Mouse (Mus musculus): Measurements from ENCODE around the gene Ugt1a9. TPM values are rescaled to one million over a fixed set of nuclear protein-coding genes. Genes with fewer than 3 reads are reported as not detected.
"Not testable (repeated sequence)": the region's sequence is repeated elsewhere in the genome, so short reads cannot be mapped to it uniquely, and the experiment has no call there.

Ugt1a9 gene
- polyA plus RNA-seq, 1 experiment from 2014 or later: 9.3 TPM

- DNase-seq (ENCODE audit: low spot score) (no peak), ATAC-seq (replicated peaks; ENCODE audit: low FRiP score, low read depth) (no peak)
- H3K4me1 ChIP-seq (replicated peaks; ENCODE audit: insufficient read depth, low read length): no peaks in the 10 kb centered on the region
- no peak overlapping the region for H3K9ac ChIP-seq (ENCODE audit: low read depth, low read length)
- 51% methylated on average over 1 of the region's 1 CpGs for whole genome bisulfite sequencing
- H3K27me3 ChIP-seq (ENCODE audit: insufficient read depth, low read length): no peaks in the 10 kb centered on the region
- H3K9me3 ChIP-seq (replicated peaks; ENCODE audit: low read length): peaks cover 7% of the 10 kb centered on the region; the same call in 1 of the 2 replicates
- no peaks in the 10 kb centered on the region for H3K36me3 ChIP-seq (ENCODE audit: insufficient read depth, low read length)
- no peak overlapping the region for H3K4me3 ChIP-seq (replicated peaks; ENCODE audit: low read depth, low read length)
- no peak for TF ChIP-seq CTCF (IDR thresholded peaks at IDR 0.05; ENCODE audit: low read depth)
- no peak overlapping the region for H3K4me2 ChIP-seq (ENCODE audit: low read length)
- no peak overlapping the region for H3K27ac ChIP-seq
Observed at GRCm38 (mm10) chr1:88223591-88223990, 153.0 kb downstream of the Ugt1a9 start.

- WGBS: 68% methylated on average over 2 of the region's 2 CpGs
- H3K27me3 ChIP-seq (ENCODE audit: insufficient read depth, low read length): no peaks in the 10 kb centered on the region
- H3K4me1 ChIP-seq (replicated peaks; ENCODE audit: insufficient read depth, low read length): no peaks in the 10 kb centered on the region
- no peak overlapping the region for H3K4me3 ChIP-seq (replicated peaks; ENCODE audit: low read depth, low read length)
- ATAC-seq (replicated peaks; ENCODE audit: low FRiP score, low read depth) (no peak), DNase-seq (ENCODE audit: low spot score) (no peak)
- no peaks in the 10 kb centered on the region for H3K36me3 ChIP-seq (ENCODE audit: insufficient read depth, low read length)
- no peak overlapping the region for H3K9ac ChIP-seq (ENCODE audit: low read depth, low read length)
- H3K27ac ChIP-seq: no peak overlapping the region
- H3K9me3 ChIP-seq (replicated peaks; ENCODE audit: low read length): peaks cover 13% of the 10 kb centered on the region; the same call in 1 of the 2 replicates
- no peak for TF ChIP-seq CTCF (IDR thresholded peaks at IDR 0.05; ENCODE audit: low read depth)
- no peak overlapping the region for H3K4me2 ChIP-seq (ENCODE audit: low read length)
Observed at GRCm38 (mm10) chr1:88224029-88224776, 153.6 kb downstream of the Ugt1a9 start.

- not testable (repeated sequence) for H3K4me2 ChIP-seq (ENCODE audit: low read length); ATAC-seq (replicated peaks; ENCODE audit: low FRiP score, low read depth); H3K27ac ChIP-seq; DNase-seq (ENCODE audit: low spot score); H3K4me1 ChIP-seq (replicated peaks; ENCODE audit: insufficient read depth, low read length); H3K4me3 ChIP-seq (replicated peaks; ENCODE audit: low read depth, low read length); H3K36me3 ChIP-seq (ENCODE audit: insufficient read depth, low read length); H3K9ac ChIP-seq (ENCODE audit: low read depth, low read length); H3K27me3 ChIP-seq (ENCODE audit: insufficient read depth, low read length)
- peaks cover 22% of the 10 kb centered on the region; the same call in 1 of the 2 replicates for H3K9me3 ChIP-seq (replicated peaks; ENCODE audit: low read length)
- WGBS: 44% methylated on average over 2 of the region's 2 CpGs
Observed at GRCm38 (mm10) chr1:88225301-88225700, 154.7 kb downstream of the Ugt1a9 start.

- no peak for TF ChIP-seq CTCF (IDR thresholded peaks at IDR 0.05; ENCODE audit: low read depth)
- peaks cover 23% of the 10 kb centered on the region; the same call in 1 of the 2 replicates for H3K9me3 ChIP-seq (replicated peaks; ENCODE audit: low read length)
Observed at GRCm38 (mm10) chr1:88225741-88226140, 155.1 kb downstream of the Ugt1a9 start.

GRCm38 (mm10) chr1:88226670-88227379, 156.2 kb downstream of the Ugt1a9 start, which contains the start of gene Mroh2a:
Gene Mroh2a, plus strand, starts transcription at chr1:88226986.
- ATAC-seq (replicated peaks; ENCODE audit: low FRiP score, low read depth): no peak
- no peaks in the 10 kb centered on the region for H3K4me1 ChIP-seq (replicated peaks; ENCODE audit: insufficient read depth, low read length)
- no peak for DNase-seq (ENCODE audit: low spot score)

More at GRCm38 (mm10) chr1:88225741-88226140, 155.1 kb downstream of the Ugt1a9 start:
- H3K36me3 ChIP-seq (ENCODE audit: insufficient read depth, low read length): no peaks in the 10 kb centered on the region
- no peak overlapping the region for H3K4me3 ChIP-seq (replicated peaks; ENCODE audit: low read depth, low read length)
- H3K4me1 ChIP-seq (replicated peaks; ENCODE audit: insufficient read depth, low read length): no peaks in the 10 kb centered on the region
- no peak overlapping the region for H3K27ac ChIP-seq
- H3K9ac ChIP-seq (ENCODE audit: low read depth, low read length): no peak overlapping the region
- DNase-seq (ENCODE audit: low spot score) (no peak), ATAC-seq (replicated peaks; ENCODE audit: low FRiP score, low read depth) (no peak)
- no peak overlapping the region for H3K4me2 ChIP-seq (ENCODE audit: low read length)
- H3K27me3 ChIP-seq (ENCODE audit: insufficient read depth, low read length): no peaks in the 10 kb centered on the region

GRCm38 (mm10) chr1:88227482-88227881, 156.9 kb downstream of the Ugt1a9 start:
- no peak overlapping the region for H3K4me2 ChIP-seq (ENCODE audit: low read length)
- ATAC-seq (replicated peaks; ENCODE audit: low FRiP score, low read depth) (no peak), DNase-seq (ENCODE audit: low spot score) (no peak)
- H3K9ac ChIP-seq (ENCODE audit: low read depth, low read length): no peak overlapping the region
- no peaks in the 10 kb centered on the region for H3K27me3 ChIP-seq (ENCODE audit: insufficient read depth, low read length)
- H3K4me3 ChIP-seq (replicated peaks; ENCODE audit: low read depth, low read length): no peak overlapping the region
- H3K4me1 ChIP-seq (replicated peaks; ENCODE audit: insufficient read depth, low read length): no peaks in the 10 kb centered on the region
- H3K9me3 ChIP-seq (replicated peaks; ENCODE audit: low read length): peaks cover 37% of the 10 kb centered on the region; the same call in 1 of the 2 replicates
- no peaks in the 10 kb centered on the region for H3K36me3 ChIP-seq (ENCODE audit: insufficient read depth, low read length)
- no peak for TF ChIP-seq CTCF (IDR thresholded peaks at IDR 0.05; ENCODE audit: low read depth)
- WGBS: 61% methylated on average over 2 of the region's 2 CpGs
- H3K27ac ChIP-seq: no peak overlapping the region

More at GRCm38 (mm10) chr1:88226670-88227379, 156.2 kb downstream of the Ugt1a9 start, which contains the start of gene Mroh2a:
- Histone ChIP-seq H3K4me3 (replicated peaks; ENCODE audit: low read depth, low read length) (no peak within 1 kb of the TSS), H3K27ac (no peak within 1 kb of the TSS), H3K4me2 (ENCODE audit: low read length) (no peak within 1 kb of the TSS), H3K9ac (ENCODE audit: low read depth, low read length) (no peak within 1 kb of the TSS), H3K27me3 (ENCODE audit: insufficient read depth, low read length) (no peaks in the 10 kb centered on the region), H3K36me3 (ENCODE audit: insufficient read depth, low read length) (no peaks in the 10 kb centered on the region), H3K9me3 (replicated peaks; ENCODE audit: low read length) (peaks cover 34% of the 10 kb centered on the region; the same call in 1 of the 2 replicates)
- 57% methylated on average over 5 of the region's 5 CpGs for WGBS
- TF ChIP-seq CTCF (IDR thresholded peaks at IDR 0.05; ENCODE audit: low read depth): no peak

Data from kidney, postnatal 0 days (tissue).